Mouse (Mus musculus) megakaryocyte, embryonic 14.5 days (primary cell): ENCODE data around the gene Wnt11.

Experiments
- FLI1 ChIP-seq: IDR thresholded peaks from 2 replicates; pipeline ENCODE4 v1.6.1; 2012; ENCODE audit warnings: low read length, inconsistent platforms, mixed read lengths
- GATA1 ChIP-seq: IDR thresholded peaks from 3 replicates; pipeline ENCODE4 v1.6.1; 2012; ENCODE audit warnings: mixed read lengths, low read length, inconsistent platforms, borderline replicate concordance

DNA sequence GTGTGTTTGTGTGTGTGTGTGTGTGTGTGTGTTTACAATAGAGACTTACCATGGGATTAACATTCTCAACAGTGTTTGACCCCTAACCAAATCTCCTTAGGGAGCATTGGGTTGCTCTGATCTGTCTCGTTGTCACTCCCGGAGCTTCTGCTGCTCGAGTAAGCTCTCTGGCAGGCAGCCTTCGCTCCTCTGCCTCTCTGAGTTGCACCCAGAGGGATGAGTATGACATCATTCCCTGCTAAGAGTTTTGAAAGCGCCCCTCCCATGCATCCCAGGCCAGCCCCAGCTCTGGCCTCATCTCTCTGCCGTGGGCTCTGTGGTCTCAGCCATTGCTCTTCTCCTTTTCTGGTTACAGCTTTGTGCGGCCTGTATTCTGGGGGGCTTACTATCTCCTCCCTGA, 33.8 kb upstream of the Wnt11 start:
- no peak for TF ChIP-seq GATA1
- no peak for TF ChIP-seq FLI1
